Mouse (Mus musculus) C3H10T1/2 (cell line): ENCODE data around the gene Ifitm5. TPM values are rescaled to one million over a fixed set of nuclear protein-coding genes. Genes with fewer than 3 reads are reported as not detected.

Experiments
- polyA plus RNA-seq, 2 experiments: library from polyadenylated mRNA; unstranded; fragments of >200 nt; fragmentation: generic; extraction: Trizol; gene quantifications; one replicate each; pipeline ENCODE4 v1.2.1; 2012; ENCODE audit warnings: missing spikeins in 2 of 2

Ifitm5 gene
- polyA plus RNA-seq, result 1 to 10 TPM in 1 of 2 experiments, under 1 TPM in 1; 0.25 to 2.7 TPM

DNA sequence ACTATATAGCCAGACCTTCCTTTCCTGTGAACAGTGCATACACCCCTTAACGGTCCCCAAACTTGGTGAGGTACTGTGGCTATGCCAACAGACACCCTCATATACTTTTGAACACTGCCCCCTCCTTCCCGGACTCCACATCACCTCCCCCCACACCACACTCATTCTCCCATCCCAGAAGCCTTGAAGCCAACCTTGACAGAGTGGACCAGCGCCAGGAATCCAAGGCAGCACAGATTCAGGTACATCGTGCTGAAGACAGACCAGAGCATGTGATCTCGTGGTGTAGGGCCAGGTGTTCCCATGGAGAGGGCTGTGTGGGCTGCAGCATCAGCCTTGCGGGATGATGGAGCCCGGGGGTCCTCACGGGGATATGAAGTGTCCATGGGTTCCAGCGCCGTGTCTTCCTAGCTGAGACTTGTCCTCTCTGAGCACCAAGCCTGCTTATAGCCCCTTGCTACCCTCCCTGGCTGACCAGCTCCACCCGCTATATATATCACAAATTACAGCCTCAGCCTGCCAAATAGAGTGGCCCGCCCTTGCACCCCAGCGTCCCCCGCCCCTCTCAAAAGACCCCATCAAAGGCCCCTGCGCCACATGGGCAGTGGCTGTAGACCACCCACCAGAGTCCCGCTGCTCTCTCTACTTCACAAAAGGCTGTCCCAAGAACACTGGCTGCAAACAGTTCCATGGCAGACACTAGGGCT lies at the start of gene Ifitm5:
TSS of gene Ifitm5 (minus strand) at position 468 of the 707 bp plus-strand sequence.

DNA sequence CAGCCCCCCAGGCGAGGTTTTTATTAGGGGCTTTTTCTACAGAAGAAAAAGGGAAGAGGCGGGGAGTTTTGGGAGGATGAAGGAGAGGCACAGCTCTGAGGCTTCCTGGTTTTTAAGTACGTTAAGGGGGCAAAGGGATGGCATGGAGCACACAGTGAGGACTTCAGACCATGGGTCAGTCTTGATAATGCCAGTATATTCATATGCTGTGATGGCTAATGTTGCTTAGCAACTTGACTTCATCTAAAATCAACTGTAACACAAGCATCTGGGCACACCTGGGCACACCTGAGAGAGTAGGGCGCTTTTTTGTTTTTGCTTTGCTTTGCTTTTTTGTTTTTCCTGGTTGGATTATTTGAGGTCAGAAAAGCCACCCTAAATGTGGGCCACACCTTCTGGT lies 16.8 kb upstream of the Ifitm5 start, which contains the start of gene Ifitm1:
TSS of gene Ifitm1 (plus strand) at position 301 of the 400 bp plus-strand sequence.

DNA sequence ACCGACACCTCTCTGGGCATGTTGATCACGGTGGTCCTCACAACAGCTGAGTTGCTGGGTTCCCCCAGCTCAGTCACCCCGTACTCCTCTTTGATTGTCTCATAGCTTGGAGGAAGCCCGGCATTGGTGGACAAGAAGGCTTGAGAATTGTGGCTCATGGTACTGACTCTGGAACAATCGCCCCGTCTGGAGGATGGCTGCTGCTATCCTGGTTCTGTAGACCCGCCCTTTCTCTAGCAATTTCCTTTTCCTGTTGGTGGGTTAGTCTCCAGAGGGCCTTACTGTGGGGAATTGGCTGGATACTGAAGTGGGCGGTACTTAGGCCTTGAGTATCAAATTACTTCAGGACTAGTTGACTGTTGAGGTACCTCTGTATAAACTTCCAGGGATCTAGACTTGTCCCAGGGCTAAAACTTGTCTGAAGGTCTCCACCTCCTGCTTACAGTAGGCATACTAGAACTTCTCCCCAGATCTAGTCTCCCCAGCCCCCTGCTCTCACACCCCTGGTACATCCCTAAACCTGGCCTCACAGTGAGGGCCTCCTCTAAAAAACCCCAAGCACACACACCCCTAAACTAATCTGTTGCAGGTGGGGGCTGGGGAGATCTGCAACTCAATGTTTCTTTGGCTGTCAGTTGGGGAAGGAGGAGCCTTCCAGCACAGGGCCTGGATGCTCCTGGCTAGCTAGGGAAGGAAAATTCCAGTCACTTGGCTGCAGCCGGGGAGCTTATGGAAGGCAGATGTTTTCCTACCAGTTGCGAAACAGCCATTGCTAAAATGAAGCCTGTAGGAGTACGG lies 5.9 kb upstream of the Ifitm5 start, which contains the start of the genes Gm45717 and Ifitm2:
TSS of gene Gm45717 (minus strand) at position 180 of the 798 bp plus-strand sequence.
TSS of gene Ifitm2 (minus strand) at position 230 of the 798 bp plus-strand sequence.

DNA sequence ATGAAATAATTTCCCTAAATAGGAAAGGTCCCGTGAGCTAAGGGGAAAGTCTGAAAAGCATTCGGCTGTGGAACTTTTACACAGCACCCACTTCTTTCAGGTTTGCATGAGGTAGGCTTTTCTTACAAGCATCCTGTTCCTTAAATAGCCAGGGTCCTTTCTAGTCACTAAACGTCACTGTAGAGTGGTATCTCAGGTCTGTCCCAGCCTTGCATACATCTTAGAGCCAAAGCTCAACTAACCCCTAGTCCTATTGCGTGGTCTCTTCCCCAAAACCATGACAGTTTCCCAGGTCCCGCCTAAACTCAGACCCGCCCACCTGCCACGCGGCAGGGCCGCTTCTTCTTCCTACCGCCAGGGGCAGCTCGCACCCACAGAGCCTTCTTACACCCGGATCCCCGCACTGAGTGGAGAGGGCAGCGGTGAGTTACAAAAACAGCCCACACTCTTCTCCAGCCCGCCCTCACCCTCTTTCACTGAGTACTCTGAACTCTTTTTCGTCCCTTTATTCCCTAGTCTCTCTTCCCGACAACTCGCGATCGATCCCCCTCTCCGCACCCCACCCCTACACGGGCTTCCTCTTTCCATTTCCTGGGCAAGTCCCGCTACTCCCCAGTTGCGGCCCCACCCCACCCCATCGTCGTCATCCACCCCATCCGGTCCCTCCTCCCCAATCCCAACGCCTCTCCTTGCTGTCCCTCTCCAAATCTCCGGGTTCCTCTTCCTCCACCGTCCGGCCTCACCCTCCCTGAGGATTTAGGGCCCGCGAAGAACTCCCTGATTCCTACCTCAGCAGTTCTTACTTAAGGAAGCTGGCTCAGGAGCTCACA lies 8.7 kb downstream of the Ifitm5 start, which contains the start of gene Pgghg:
TSS of gene Pgghg (plus strand) at position 170 of the 830 bp plus-strand sequence.

DNA sequence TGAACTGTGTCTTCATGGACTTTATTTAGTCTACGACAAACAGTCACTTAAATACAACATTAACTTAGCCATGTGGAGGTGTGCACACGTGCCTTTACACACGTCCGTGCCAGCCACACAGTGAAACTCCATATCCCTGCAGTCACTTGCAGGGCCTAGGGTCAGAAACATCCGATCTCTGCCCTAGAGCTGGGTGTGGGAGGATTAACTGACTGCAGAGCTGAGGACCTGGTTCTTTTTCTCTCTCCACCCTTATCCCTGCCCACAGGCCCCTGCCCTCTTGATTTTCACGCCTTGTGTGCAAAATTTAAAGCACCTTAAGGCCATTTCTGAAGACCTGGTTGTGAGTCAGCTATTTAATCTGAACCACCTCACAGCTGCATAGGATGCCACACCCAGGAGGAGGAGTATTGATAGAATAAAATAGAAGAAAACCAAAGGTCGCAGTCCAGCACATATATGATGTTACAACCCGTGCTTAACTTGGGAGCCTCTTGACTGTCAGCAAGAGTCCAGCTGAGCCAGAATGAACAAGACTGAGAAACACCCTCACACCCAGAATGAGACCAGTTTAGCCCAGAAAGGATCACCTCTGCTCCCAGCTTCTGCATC lies 29.6 kb downstream of the Ifitm5 start, which contains the start of gene Nlrp6:
TSS of gene Nlrp6 (plus strand) at position 485 of the 612 bp plus-strand sequence.

DNA sequence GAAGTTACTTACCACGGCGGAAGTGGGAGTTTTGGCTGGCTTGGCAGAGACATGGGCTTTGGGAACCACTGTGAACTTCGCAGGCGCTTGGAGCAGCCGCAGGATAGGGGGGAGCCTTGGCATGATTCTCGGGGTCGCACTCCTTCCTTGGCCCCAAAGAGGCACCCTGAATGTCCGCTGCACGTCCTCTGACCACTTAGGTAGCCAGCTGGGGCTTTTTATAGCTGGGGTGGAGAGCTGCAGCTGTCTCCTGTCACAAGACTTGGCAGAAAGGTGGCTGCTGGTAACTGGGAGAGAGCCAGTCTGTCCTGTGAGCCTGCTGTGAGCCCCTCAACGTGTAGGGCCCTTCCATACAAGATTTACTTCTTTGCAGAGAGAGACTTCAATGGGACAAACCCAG lies 49.9 kb downstream of the Ifitm5 start, which contains the start of gene Cox8b:
TSS of gene Cox8b (minus strand) at position 227 of the 400 bp plus-strand sequence.

Other genes starting within 250 kb of the Ifitm5 start
- gene Cyp2e1, start 186.6 kb downstream of the Ifitm5 start, polyA plus RNA-seq, result under 1 TPM in 1 of 2 experiments, not detected in 1; 0.01 TPM
- gene Syce1, start 162.4 kb downstream of the Ifitm5 start, polyA plus RNA-seq, result not detected
- under 1 TPM in 1 of 2 experiments, not detected in 1; 0.02 TPM for gene Zfp941, start 128.1 kb downstream of the Ifitm5 start, polyA plus RNA-seq
- gene Urah, start 115.3 kb downstream of the Ifitm5 start, polyA plus RNA-seq, result under 1 TPM; 0.09 TPM
- not detected for gene Scgb1c1, start 104.7 kb downstream of the Ifitm5 start, polyA plus RNA-seq
- gene Odf3, start 102.5 kb downstream of the Ifitm5 start, polyA plus RNA-seq, result under 1 TPM in 1 of 2 experiments, not detected in 1; 0.05 TPM
- not detected for gene Gm45785, start 94.0 kb downstream of the Ifitm5 start, polyA plus RNA-seq
- 10 to 100 TPM; 19.4 to 29.0 TPM for gene Ric8a, start 93.3 kb downstream of the Ifitm5 start, polyA plus RNA-seq
- 10 to 100 TPM; 11.9 to 31.0 TPM for gene Bet1l, start 92.7 kb downstream of the Ifitm5 start, polyA plus RNA-seq
- 100 to 1,000 TPM in 1 of 2 experiments, 10 to 100 TPM in 1; 91.3 to 207 TPM for gene Psmd13, start 68.3 kb downstream of the Ifitm5 start, polyA plus RNA-seq
- gene Sirt3, start 68.0 kb downstream of the Ifitm5 start, polyA plus RNA-seq, result 10 to 100 TPM in 1 of 2 experiments, 1 to 10 TPM in 1; 7.5 to 19.5 TPM
- not detected for gene Cox8b, start 49.8 kb downstream of the Ifitm5 start, polyA plus RNA-seq
- gene Nlrp6, start 29.4 kb downstream of the Ifitm5 start, polyA plus RNA-seq, result under 1 TPM in 1 of 2 experiments, not detected in 1; 0.02 TPM
- 10 to 100 TPM; 13.7 to 29.8 TPM for gene Pgghg, start 8.9 kb downstream of the Ifitm5 start, polyA plus RNA-seq
- under 1 TPM; 0.14 to 0.58 TPM for gene Gm45717, start 5.6 kb upstream of the Ifitm5 start, polyA plus RNA-seq
- 1,000 to 10,000 TPM; 1,155 to 1,564 TPM for gene Ifitm2, start 5.7 kb upstream of the Ifitm5 start, polyA plus RNA-seq
- gene Ifitm1, start 16.9 kb upstream of the Ifitm5 start, polyA plus RNA-seq, result 10 to 100 TPM; 12.2 to 27.4 TPM
- 1,000 to 10,000 TPM; 1,553 to 1,705 TPM for gene Ifitm3, start 60.5 kb upstream of the Ifitm5 start, polyA plus RNA-seq
- 1 to 10 TPM; 2.5 to 4.3 TPM for gene Ifitm6, start 67.6 kb upstream of the Ifitm5 start, polyA plus RNA-seq
- not detected for gene Gm17387, start 78.8 kb upstream of the Ifitm5 start, polyA plus RNA-seq
- gene B4galnt4, start 110.8 kb upstream of the Ifitm5 start, polyA plus RNA-seq, result 1 to 10 TPM; 3.9 to 4.3 TPM
- 1 to 10 TPM; 1.8 to 6.9 TPM for gene Pkp3, start 127.9 kb upstream of the Ifitm5 start, polyA plus RNA-seq
- 1 to 10 TPM; 3.7 to 6.1 TPM for gene Sigirr, start 150.3 kb upstream of the Ifitm5 start, polyA plus RNA-seq
- not detected for gene Ano9, start 167.5 kb upstream of the Ifitm5 start, polyA plus RNA-seq
- gene Ptdss2, start 172.1 kb upstream of the Ifitm5 start, polyA plus RNA-seq, result 10 to 100 TPM; 18.4 to 33.3 TPM
- gene Rnh1, start 222.6 kb upstream of the Ifitm5 start, polyA plus RNA-seq, result 100 to 1,000 TPM; 241 to 367 TPM
- 100 to 1,000 TPM; 103 to 394 TPM for gene Hras, start 243.7 kb upstream of the Ifitm5 start, polyA plus RNA-seq
- 1 to 10 TPM; 1.1 to 9.3 TPM for gene Lrrc56, start 243.9 kb upstream of the Ifitm5 start, polyA plus RNA-seq